Mouse (Mus musculus): ENCODE results near the gene Rps6kc1. TPM values are rescaled to one million over a fixed set of nuclear protein-coding genes. Genes with fewer than 3 reads are reported as not detected.

Gene Rps6kc1
- polyA plus RNA-seq, 1 experiment from 2014 or later: 21.1 TPM

DNA sequence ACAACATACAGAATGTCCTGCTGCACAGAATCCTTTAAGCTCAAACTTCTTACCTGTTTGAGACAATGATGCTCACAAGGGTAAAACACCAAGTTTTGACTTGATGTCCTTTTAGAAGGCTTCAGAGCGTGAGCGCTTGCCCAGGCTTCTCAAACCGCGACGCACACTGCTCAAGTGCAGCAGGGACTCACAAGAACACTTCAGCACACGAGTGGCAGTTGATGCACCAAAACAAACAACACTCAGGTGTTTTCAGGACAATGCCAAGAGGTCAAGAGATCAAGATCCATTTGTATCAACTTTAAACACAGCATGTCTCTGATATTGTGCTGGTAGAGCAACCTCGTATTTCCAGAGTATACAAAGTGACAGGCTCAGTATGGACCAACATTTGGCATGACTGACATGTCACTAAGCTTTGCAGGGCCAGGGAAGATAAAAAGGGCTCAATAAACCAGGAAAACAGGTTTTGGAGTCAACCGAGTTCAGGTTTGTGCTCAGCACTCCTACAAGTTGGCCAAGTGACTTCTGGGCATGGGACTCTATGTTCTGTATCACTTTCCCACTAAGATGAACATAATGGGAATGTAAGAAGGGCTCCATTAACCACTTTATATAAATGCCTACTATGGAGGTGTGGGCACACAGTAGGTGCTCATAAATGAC is 78.5 kb downstream of the Rps6kc1 start:
- H3K27ac ChIP-seq: no peak overlapping the region
- no peaks in the 10 kb centered on the region for H3K4me1 ChIP-seq
- peaks cover 9% of the 10 kb centered on the region; the same call in 1 of the 2 replicates for H3K36me3 ChIP-seq
- H3K27me3 ChIP-seq: no peaks in the 10 kb centered on the region
- H3K4me2 ChIP-seq (replicated peaks): no peak overlapping the region
- WGBS: 86% methylated on average over 8 of the region's 8 CpGs
- no peaks in the 10 kb centered on the region for H3K9me3 ChIP-seq
- ATAC-seq (ENCODE audit: insufficient number of reproducible peaks, insufficient read depth, low FRiP score, low TSS enrichment): no peak
- H3K9ac ChIP-seq: no peak overlapping the region
- no peak overlapping the region for H3K4me3 ChIP-seq

DNA sequence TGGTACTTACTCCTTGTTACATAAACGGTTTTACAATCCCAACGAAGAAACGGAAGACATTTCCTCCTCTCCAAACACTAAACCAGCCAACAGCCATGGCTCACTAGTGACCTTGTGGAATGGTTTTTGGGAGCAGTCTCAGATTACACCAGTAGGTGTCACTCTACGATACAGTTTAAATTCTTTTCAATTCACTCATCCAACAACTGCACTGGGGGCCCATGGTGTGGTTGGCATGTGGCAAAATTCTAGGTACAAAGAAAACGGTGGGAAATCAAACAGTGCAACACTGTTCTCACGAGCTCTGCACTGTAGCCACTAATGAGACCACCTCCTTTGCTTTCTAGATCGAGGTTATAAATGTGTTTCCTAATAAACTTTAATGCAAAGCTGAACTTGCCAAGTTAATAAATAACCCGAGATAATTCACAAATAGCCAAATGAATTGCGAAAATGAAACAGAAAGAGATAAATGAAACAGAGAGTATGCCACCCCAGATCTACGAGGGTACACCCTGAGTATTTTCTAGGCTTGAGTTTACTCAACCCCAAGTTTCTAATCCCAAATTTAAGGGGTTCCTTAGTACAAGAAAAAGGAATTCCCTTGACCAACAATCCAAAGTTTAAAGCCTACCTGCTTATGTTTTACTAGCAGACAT is 79.6 kb downstream of the Rps6kc1 start:
- Histone ChIP-seq H3K9me3 (no peaks in the 10 kb centered on the region), H3K36me3 (peaks cover 7% of the 10 kb centered on the region; the same call in 1 of the 2 replicates), H3K4me1 (no peaks in the 10 kb centered on the region), H3K4me3 (no peak overlapping the region), H3K27ac (no peak overlapping the region), H3K9ac (no peak overlapping the region), H3K27me3 (no peaks in the 10 kb centered on the region), H3K4me2 (replicated peaks) (no peak overlapping the region)
- WGBS: 62% methylated on average over 10 of the region's 10 CpGs
- ATAC-seq (ENCODE audit: insufficient number of reproducible peaks, insufficient read depth, low FRiP score, low TSS enrichment): no peak

DNA sequence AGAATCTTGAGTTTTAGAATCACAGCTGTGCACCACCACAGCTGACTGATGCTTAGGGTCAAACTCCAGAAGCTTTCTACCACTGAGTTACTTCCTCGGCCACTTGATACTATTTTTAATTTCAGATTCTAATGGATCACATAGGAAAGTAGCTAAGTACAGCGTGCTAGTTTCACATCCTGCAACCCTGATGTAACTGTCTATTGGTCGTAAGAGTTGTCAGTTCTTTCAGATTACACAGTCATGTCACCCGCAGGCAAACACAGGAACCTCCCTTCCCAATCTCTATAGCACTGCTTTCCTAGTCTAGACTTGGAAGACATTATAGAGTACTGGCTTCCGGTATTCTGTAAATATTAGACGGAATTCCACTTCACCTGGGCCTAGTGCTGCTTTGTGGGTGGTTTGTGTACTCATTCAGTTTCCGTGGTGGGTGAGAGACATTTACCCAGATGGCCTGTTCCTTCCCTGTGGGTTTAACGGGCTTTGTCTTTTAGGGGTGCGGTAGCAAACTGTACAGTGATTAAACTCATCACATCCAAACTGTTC is 85.0 kb downstream of the Rps6kc1 start:
- Histone ChIP-seq H3K4me3 (no peak overlapping the region), H3K9me3 (no peaks in the 10 kb centered on the region), H3K27ac (no peak overlapping the region), H3K9ac (no peak overlapping the region), H3K4me2 (replicated peaks) (no peak overlapping the region), H3K27me3 (no peaks in the 10 kb centered on the region), H3K36me3 (peaks cover 5% of the 10 kb centered on the region; the same call in 1 of the 2 replicates), H3K4me1 (no peaks in the 10 kb centered on the region)
- no peak for ATAC-seq (ENCODE audit: insufficient number of reproducible peaks, insufficient read depth, low FRiP score, low TSS enrichment)
- 87% methylated on average over 9 of the region's 9 CpGs for WGBS

DNA sequence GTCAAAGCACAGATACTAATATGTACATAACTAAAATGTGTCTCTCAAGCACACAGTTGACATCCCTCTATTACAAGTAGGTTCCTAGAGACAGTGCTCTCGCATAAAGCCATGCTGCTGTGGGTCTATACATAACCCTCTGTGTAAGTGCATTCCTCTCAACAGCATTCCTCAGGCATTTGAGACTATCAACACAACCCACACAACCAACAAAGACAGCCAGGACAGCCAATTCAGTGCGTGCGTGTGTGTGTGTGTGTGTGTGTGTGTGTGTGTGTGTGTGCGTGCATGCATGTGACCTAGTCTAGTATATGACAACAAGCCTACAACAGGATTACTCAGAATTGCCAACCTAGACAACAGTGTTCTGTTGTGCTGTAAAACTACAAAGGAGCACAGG is 87.8 kb downstream of the Rps6kc1 start:
- Histone ChIP-seq H3K36me3 (no peaks in the 10 kb centered on the region), H3K27ac (no peak overlapping the region), H3K27me3 (no peaks in the 10 kb centered on the region), H3K4me2 (replicated peaks) (no peak overlapping the region), H3K9me3 (no peaks in the 10 kb centered on the region), H3K4me1 (no peaks in the 10 kb centered on the region), H3K9ac (no peak overlapping the region), H3K4me3 (no peak overlapping the region)
- no peak for ATAC-seq (ENCODE audit: insufficient number of reproducible peaks, insufficient read depth, low FRiP score, low TSS enrichment)
- 89% methylated on average over 4 of the region's 4 CpGs for WGBS

DNA sequence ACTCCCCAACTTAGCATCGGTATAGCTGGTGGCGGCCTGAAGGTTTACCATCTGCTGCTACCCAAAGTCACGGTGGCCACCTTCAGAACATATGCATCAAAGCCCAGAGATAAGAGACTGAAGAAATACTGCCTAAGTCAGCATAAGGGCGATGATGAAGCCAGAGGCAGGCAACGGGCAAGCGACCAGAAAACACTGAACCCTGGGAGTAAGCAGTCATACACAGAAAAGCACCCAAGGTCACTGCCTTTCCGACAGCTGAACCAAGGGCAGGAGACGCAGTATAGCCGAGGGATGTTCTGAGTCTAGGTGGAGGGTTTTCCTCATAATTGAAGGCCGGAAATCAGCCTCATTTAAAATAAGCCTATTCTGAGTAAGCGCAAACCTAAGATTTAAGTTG is 95.4 kb downstream of the Rps6kc1 start:
- no peaks in the 10 kb centered on the region for H3K36me3 ChIP-seq
- H3K27ac ChIP-seq: no peak overlapping the region
- H3K9me3 ChIP-seq: no peaks in the 10 kb centered on the region
- no peak for ATAC-seq (ENCODE audit: insufficient number of reproducible peaks, insufficient read depth, low FRiP score, low TSS enrichment)
- peaks cover 4% of the 10 kb centered on the region; the same call in 1 of the 2 replicates for H3K4me1 ChIP-seq
- H3K4me2 ChIP-seq (replicated peaks): no peak overlapping the region
- no peak overlapping the region for H3K9ac ChIP-seq
- H3K27me3 ChIP-seq: no peaks in the 10 kb centered on the region
- 83% methylated on average over 11 of the region's 11 CpGs for WGBS
- no peak overlapping the region for H3K4me3 ChIP-seq

DNA sequence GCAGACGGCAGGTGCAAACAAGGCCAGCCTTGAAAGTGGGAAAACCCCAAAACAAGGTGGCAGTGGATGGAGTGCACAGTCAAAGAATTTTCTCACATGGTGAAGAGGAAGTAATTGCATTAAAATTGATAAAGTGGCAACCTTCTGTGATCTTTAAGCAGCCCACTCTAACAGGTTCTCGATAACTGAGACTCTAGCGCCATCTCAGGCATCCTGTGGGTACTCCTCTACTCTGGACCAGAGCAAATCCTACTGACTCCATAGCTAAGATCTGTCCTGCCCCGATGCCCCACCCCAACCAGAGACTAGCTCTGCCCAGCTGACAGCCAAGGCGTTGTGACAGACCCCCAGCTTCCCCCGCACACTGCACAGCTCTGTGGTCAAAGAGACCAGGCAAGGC is 101.2 kb downstream of the Rps6kc1 start:
- peaks cover 7% of the 10 kb centered on the region; the same call in 1 of the 2 replicates for H3K36me3 ChIP-seq
- ATAC-seq (ENCODE audit: insufficient number of reproducible peaks, insufficient read depth, low FRiP score, low TSS enrichment): no peak
- H3K4me2 ChIP-seq (replicated peaks): no peak overlapping the region
- H3K9me3 ChIP-seq: no peaks in the 10 kb centered on the region
- 80% methylated on average over 6 of the region's 6 CpGs for WGBS
- H3K27ac ChIP-seq: no peak overlapping the region
- H3K27me3 ChIP-seq: no peaks in the 10 kb centered on the region
- peaks cover 4% of the 10 kb centered on the region; the same call in 1 of the 2 replicates for H3K4me1 ChIP-seq
- no peak overlapping the region for H3K9ac ChIP-seq
- no peak overlapping the region for H3K4me3 ChIP-seq

DNA sequence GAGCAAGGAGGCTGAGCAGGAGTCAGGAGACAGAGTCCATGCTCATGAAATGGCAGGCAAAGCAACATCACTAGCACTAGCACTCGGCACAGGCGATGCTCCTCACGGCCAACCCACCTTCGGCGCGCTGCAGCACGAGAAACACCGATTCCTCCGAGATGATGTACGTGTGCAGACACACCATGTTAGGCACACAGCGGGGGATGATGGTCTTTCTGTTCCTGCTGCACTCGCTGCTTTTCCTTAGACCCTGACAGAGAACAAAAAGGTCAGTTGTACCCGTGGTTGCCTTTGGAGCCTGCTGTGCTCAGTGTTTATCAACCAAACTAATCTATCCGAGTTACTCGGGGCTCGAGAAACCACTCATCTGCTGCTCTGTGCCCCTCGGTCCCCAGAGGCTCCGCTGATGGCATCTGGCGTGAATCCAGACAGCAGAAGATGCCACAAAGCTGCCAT is 102.8 kb downstream of the Rps6kc1 start:
- H3K27me3 ChIP-seq: no peaks in the 10 kb centered on the region

DNA sequence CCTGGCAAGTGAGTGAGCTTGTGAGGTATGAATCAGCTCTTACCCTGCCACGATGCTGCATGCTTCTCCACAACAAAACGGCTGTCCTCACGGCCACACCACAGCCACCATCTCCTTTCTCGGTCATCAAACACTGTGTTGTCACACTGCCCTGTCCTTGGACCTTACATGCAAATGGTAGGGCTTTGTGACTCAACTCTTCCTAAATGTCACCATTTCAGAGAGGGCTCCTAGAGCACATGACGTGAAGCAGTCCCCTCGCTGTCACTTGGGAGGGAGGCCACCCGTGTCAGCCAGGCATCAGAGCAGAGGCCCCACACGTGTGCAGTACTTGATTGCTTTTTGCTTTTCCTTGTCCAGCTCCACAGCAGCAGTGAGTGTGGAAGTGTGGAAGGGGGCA is 104.8 kb downstream of the Rps6kc1 start:
- Histone ChIP-seq H3K36me3 (peaks cover 7% of the 10 kb centered on the region; the same call in 1 of the 2 replicates), H3K4me3 (no peak overlapping the region), H3K9ac (no peak overlapping the region), H3K4me2 (replicated peaks) (no peak overlapping the region), H3K27ac (no peak overlapping the region), H3K27me3 (no peaks in the 10 kb centered on the region), H3K9me3 (no peaks in the 10 kb centered on the region), H3K4me1 (no peaks in the 10 kb centered on the region)
- 89% methylated on average over 8 of the region's 8 CpGs for WGBS
- no peak for ATAC-seq (ENCODE audit: insufficient number of reproducible peaks, insufficient read depth, low FRiP score, low TSS enrichment)

More for the DNA sequence above, 102.8 kb downstream of the Rps6kc1 start:
- 44% methylated on average over 19 of the region's 19 CpGs for WGBS
- no peak overlapping the region for H3K4me3 ChIP-seq
- ATAC-seq (ENCODE audit: insufficient number of reproducible peaks, insufficient read depth, low FRiP score, low TSS enrichment): no peak
- H3K9ac ChIP-seq: no peak overlapping the region
- H3K27ac ChIP-seq: no peak overlapping the region
- peaks cover 7% of the 10 kb centered on the region; the same call in 1 of the 2 replicates for H3K36me3 ChIP-seq
- H3K9me3 ChIP-seq: no peaks in the 10 kb centered on the region
- H3K4me1 ChIP-seq: peaks cover 4% of the 10 kb centered on the region; the same call in 1 of the 2 replicates
- no peak overlapping the region for H3K4me2 ChIP-seq (replicated peaks)

DNA sequence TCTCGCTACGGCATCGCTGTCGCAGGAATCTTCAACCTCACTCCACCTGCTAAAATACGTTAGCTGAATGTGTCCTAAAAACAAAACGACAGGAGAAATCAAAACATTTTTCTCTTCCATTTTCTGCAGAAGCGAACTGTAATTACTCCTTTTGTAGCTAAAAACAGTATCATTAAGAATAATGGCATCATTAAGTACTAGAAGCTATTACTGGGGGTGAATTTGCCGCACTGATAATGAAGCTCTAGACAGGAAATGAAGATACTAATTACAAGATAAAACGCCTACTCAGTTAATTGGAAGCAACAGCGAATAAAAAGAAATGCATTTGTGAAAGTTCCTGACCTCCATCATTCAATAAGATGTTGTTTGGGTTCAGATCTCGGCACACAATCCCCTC is 112.9 kb downstream of the Rps6kc1 start:
- WGBS: 80% methylated on average over 11 of the region's 11 CpGs
- Histone ChIP-seq H3K9ac (no peak overlapping the region), H3K4me1 (no peaks in the 10 kb centered on the region), H3K36me3 (peaks cover 26% of the 10 kb centered on the region), H3K27me3 (no peaks in the 10 kb centered on the region), H3K4me3 (no peak overlapping the region), H3K27ac (no peak overlapping the region), H3K4me2 (replicated peaks) (no peak overlapping the region), H3K9me3 (no peaks in the 10 kb centered on the region)
- ATAC-seq (ENCODE audit: insufficient number of reproducible peaks, insufficient read depth, low FRiP score, low TSS enrichment): no peak

DNA sequence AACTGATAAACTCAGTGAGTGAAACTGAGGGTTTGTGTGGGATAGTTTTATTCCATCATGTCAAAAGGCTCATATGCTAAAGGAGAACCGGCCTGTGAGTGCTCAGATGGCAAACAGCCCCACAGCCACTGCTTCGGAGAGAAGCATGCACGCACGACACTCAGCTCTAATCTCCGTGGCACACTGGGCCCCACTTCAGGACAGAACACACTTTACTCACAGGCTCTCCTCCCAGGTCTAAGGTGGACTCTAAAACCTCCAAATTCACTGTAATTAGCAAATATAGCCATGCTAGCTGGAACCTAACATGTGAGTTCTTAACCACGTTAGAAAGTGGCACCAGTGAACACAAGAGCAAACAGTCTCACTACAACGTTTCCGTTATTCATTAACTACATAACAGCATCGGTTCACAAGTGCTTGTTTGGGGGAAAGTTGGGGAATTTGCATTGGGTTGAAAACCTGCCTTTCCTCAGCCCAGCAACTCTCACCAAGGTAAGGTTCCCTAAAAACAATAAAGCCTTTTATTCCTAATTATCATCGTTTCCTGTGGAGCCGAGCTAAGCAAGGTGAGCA is 114.0 kb downstream of the Rps6kc1 start:
- Histone ChIP-seq H3K27me3 (no peaks in the 10 kb centered on the region), H3K4me1 (no peaks in the 10 kb centered on the region), H3K27ac (no peak overlapping the region), H3K9me3 (no peaks in the 10 kb centered on the region), H3K4me2 (replicated peaks) (no peak overlapping the region), H3K4me3 (no peak overlapping the region), H3K36me3 (peaks cover 26% of the 10 kb centered on the region), H3K9ac (no peak overlapping the region)
- no peak for ATAC-seq (ENCODE audit: insufficient number of reproducible peaks, insufficient read depth, low FRiP score, low TSS enrichment)
- 79% methylated on average over 11 of the region's 11 CpGs for WGBS

DNA sequence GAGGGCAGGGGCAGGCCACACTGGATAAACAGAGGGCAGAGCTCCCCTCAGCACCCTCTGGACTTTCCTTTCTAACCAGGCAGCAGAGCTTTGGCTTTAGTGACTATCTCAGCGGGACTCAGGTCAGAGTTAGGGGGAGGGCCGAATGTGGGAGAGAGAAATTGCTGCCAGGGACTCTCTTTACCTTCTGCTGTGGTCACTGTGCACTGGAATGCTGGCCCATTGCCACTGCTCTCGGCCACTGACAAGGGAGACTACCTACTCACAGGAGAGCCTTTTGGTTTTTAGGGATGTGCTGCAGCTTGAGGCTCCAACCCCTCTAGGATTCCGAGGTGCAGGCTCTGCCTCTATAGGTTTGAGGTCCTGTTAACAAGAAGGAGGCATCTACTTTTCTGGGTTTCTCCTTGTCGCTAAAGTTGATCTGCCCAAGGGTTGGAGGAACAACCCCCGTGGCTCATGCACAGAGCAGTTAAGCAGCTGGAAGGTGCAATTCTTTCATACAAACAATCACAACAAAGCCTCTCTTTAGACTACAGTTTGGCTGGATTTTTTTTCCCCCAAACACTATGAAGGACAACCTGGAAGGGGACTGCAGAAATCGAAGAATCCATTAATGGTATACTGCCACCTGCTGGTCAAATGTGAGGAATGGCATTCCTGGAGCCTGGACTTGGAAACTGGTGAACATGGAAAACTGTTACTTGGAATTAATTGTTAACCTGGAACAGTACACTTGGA is 114.7 kb downstream of the Rps6kc1 start:
- no peak for ATAC-seq (ENCODE audit: insufficient number of reproducible peaks, insufficient read depth, low FRiP score, low TSS enrichment)
- no peak overlapping the region for H3K9ac ChIP-seq
- H3K4me1 ChIP-seq: no peaks in the 10 kb centered on the region
- no peak overlapping the region for H3K4me2 ChIP-seq (replicated peaks)
- H3K27me3 ChIP-seq: no peaks in the 10 kb centered on the region
- no peaks in the 10 kb centered on the region for H3K9me3 ChIP-seq
- H3K36me3 ChIP-seq: peaks cover 26% of the 10 kb centered on the region
- H3K27ac ChIP-seq: no peak overlapping the region
- 45% methylated on average over 7 of the region's 7 CpGs for WGBS
- no peak overlapping the region for H3K4me3 ChIP-seq
